Mouse (Mus musculus): Measurements from ENCODE around the gene Snd1. TPM values are rescaled to one million over a fixed set of nuclear protein-coding genes. Genes with fewer than 3 reads are reported as not detected.

Gene Snd1
- polyA plus RNA-seq, 1 experiment from 2014 or later: 138 TPM

GRCm38 (mm10) chr6:28979586-28979985 is 504.6 kb downstream of the Snd1 start:
- DNase-seq (ENCODE audit: low spot score): no peak
- Histone ChIP-seq H3K4me3 (no peak overlapping the region), H3K9me3 (replicated peaks) (no peaks in the 10 kb centered on the region), H3K27ac (no peak overlapping the region), H3K36me3 (no peaks in the 10 kb centered on the region), H3K4me1 (peaks cover 18% of the 10 kb centered on the region), H3K27me3 (ENCODE audit: low read depth, poor library complexity, severe bottlenecking) (peaks cover 73% of the 10 kb centered on the region)
- WGBS: 65% methylated on average over 8 of the region's 8 CpGs

- Histone ChIP-seq H3K36me3 (no peaks in the 10 kb centered on the region), H3K27ac (no peak overlapping the region), H3K4me3 (peak overlapping the region; percentile 58), H3K9me3 (replicated peaks) (no peaks in the 10 kb centered on the region), H3K27me3 (ENCODE audit: low read depth, poor library complexity, severe bottlenecking) (peaks cover 73% of the 10 kb centered on the region), H3K4me1 (peaks cover 18% of the 10 kb centered on the region)
- DNase-seq (ENCODE audit: low spot score): peak; percentile 42
- 3% methylated on average over 14 of the region's 14 CpGs for WGBS
These were observed 505.3 kb downstream of the Snd1 start for GRCm38 (mm10) chr6:28980219-28980618.

- no peaks in the 10 kb centered on the region for H3K36me3 ChIP-seq
- under 1% methylated on average over 56 of the region's 56 CpGs for WGBS
- H3K27me3 ChIP-seq (ENCODE audit: low read depth, poor library complexity, severe bottlenecking): peaks cover 73% of the 10 kb centered on the region
- peaks cover 18% of the 10 kb centered on the region for H3K4me1 ChIP-seq
- peak overlapping the region; percentile 44; the same call in 1 of the 2 replicates for H3K27ac ChIP-seq
- peak; percentile 55 for DNase-seq (ENCODE audit: low spot score)
- H3K4me3 ChIP-seq: peak overlapping the region; percentile 58
- no peaks in the 10 kb centered on the region for H3K9me3 ChIP-seq (replicated peaks)
These were observed 506.0 kb downstream of the Snd1 start for GRCm38 (mm10) chr6:28980750-28981584.

- H3K36me3 ChIP-seq: no peaks in the 10 kb centered on the region
- WGBS: 6% methylated on average over 18 of the region's 18 CpGs
- DNase-seq (ENCODE audit: low spot score): no peak
- H3K27ac ChIP-seq: no peak overlapping the region
- H3K4me1 ChIP-seq: peaks cover 18% of the 10 kb centered on the region
- peak overlapping the region; percentile 58 for H3K4me3 ChIP-seq
- H3K27me3 ChIP-seq (ENCODE audit: low read depth, poor library complexity, severe bottlenecking): peaks cover 73% of the 10 kb centered on the region
- H3K9me3 ChIP-seq (replicated peaks): no peaks in the 10 kb centered on the region
These were observed 506.6 kb downstream of the Snd1 start for GRCm38 (mm10) chr6:28981585-28981948.

GRCm38 (mm10) chr6:28981966-28982701 is 507.2 kb downstream of the Snd1 start:
- H3K27me3 ChIP-seq (ENCODE audit: low read depth, poor library complexity, severe bottlenecking): peaks cover 68% of the 10 kb centered on the region
- peak; percentile 90 for DNase-seq (ENCODE audit: low spot score)

GRCm38 (mm10) chr6:28982817-28983216 is 507.9 kb downstream of the Snd1 start:
- Histone ChIP-seq H3K27ac (no peak overlapping the region), H3K4me1 (peaks cover 25% of the 10 kb centered on the region), H3K4me3 (no peak overlapping the region), H3K9me3 (replicated peaks) (no peaks in the 10 kb centered on the region), H3K36me3 (no peaks in the 10 kb centered on the region), H3K27me3 (ENCODE audit: low read depth, poor library complexity, severe bottlenecking) (peaks cover 61% of the 10 kb centered on the region)
- DNase-seq (ENCODE audit: low spot score): no peak
- WGBS: 91% methylated on average over 1 of the region's 1 CpGs

More at GRCm38 (mm10) chr6:28981966-28982701, 507.2 kb downstream of the Snd1 start:
- H3K9me3 ChIP-seq (replicated peaks): no peaks in the 10 kb centered on the region
- H3K4me1 ChIP-seq: peaks cover 18% of the 10 kb centered on the region
- no peaks in the 10 kb centered on the region for H3K36me3 ChIP-seq
- no peak overlapping the region for H3K27ac ChIP-seq
- H3K4me3 ChIP-seq: no peak overlapping the region
- 15% methylated on average over 18 of the region's 18 CpGs for WGBS

Other genes starting within 250 kb of the Snd1 start
- gene Zfp800, start 77.1 kb upstream of the Snd1 start, polyA plus RNA-seq (2016; fragmentation: Nextera tagmentation; extraction: Ambion mirVana): 10.5 and 12.2 TPM in 2 replicates
- 251 and 298 TPM in 2 replicates for gene Arf5, start 51.6 kb upstream of the Snd1 start, polyA plus RNA-seq (2016; fragmentation: Nextera tagmentation; extraction: Ambion mirVana)
- not detected in 2 replicates for gene Fscn3, start 47.4 kb upstream of the Snd1 start, polyA plus RNA-seq (2016; fragmentation: Nextera tagmentation; extraction: Ambion mirVana)
- gene Gcc1, start 46.7 kb upstream of the Snd1 start, polyA plus RNA-seq (2016; fragmentation: Nextera tagmentation; extraction: Ambion mirVana): 8.3 and 10.7 TPM in 2 replicates
- gene Pax4, start 25.8 kb upstream of the Snd1 start, polyA plus RNA-seq (2016; fragmentation: Nextera tagmentation; extraction: Ambion mirVana): not detected in 2 replicates